Mouse (Mus musculus) brain, embryonic 14.5 days (tissue): ENCODE measurements around the gene Tmem106a. TPM values are rescaled to one million over a fixed set of nuclear protein-coding genes. Genes with fewer than 3 reads are reported as not detected.
"Not testable (repeated sequence)": the region's sequence is repeated elsewhere in the genome, so short reads cannot be mapped to it uniquely, and the experiment has no call there.

Experiments used
- DNase-seq: peaks from one replicate; pipeline ENCODE4 v3.0.0-alpha.2; 2011; ENCODE audit warnings: low read depth
- CTCF ChIP-seq: fragments of 200-500 bp; IDR thresholded peaks from 2 replicates; pipeline ENCODE4 v1.5.1; 2012; ENCODE audit warnings: inconsistent platforms, mild to moderate bottlenecking, moderate library complexity, borderline replicate concordance; ENCODE audit not compliant: insufficient read depth, insufficient read length; ENCODE audit errors: extremely low read depth
- POLR2A ChIP-seq: fragments of 200-500 bp; IDR thresholded peaks from 2 replicates; pipeline ENCODE4 v1.6.1; 2012; ENCODE audit warnings: mild to moderate bottlenecking, inconsistent platforms, borderline replicate concordance; ENCODE audit not compliant: poor library complexity, insufficient read depth, insufficient read length, severe bottlenecking; ENCODE audit errors: extremely low read depth
- polyA plus RNA-seq: library from polyadenylated mRNA; depleted of rRNA; stranded (reverse); fragments of >200 nt; gene quantifications from 2 replicates; pipeline ENCODE4 v1.2.3, GENCODE M21; 2012; rRNA removed

Tmem106a gene
- polyA plus RNA-seq, 1 experiment, result 3.6 TPM

GRCm38 (mm10) chr11:101627857-101628559 lies 46.0 kb downstream of the Tmem106a start:
- DNase-seq, result peak; percentile 97

GRCm38 (mm10) chr11:101628733-101629417 lies 46.8 kb downstream of the Tmem106a start:
- DNase-seq, result not testable (repeated sequence)

More at GRCm38 (mm10) chr11:101627857-101628559, 46.0 kb downstream of the Tmem106a start:
- no peak for TF ChIP-seq CTCF
- no peak for TF ChIP-seq POLR2A

GRCm38 (mm10) chr11:101635660-101636059 lies 53.6 kb downstream of the Tmem106a start:
- TF ChIP-seq POLR2A (no peak), CTCF (no peak)
- DNase-seq, result no peak

GRCm38 (mm10) chr11:101639761-101640160 lies 57.7 kb downstream of the Tmem106a start:
- TF ChIP-seq POLR2A, result no peak
- TF ChIP-seq CTCF, result no peak
- DNase-seq, result no peak

- DNase-seq, result peak; percentile 87
Measured at GRCm38 (mm10) chr11:101640857-101641709, 59.0 kb downstream of the Tmem106a start.

Other genes starting within 250 kb of the Tmem106a start
- not detected in 2 replicates for gene G6pc, start 214.7 kb upstream of the Tmem106a start, polyA plus RNA-seq
- 51.3 and 53.6 TPM in 2 replicates for gene Aarsd1, start 164.6 kb upstream of the Tmem106a start, polyA plus RNA-seq
- 3.6 and 3.9 TPM in 2 replicates for gene Gm27029, start 157.4 kb upstream of the Tmem106a start, polyA plus RNA-seq
- gene Rundc1, start 157.2 kb upstream of the Tmem106a start, polyA plus RNA-seq, result 29.9 and 31.2 TPM in 2 replicates
- 1.9 and 2.6 TPM in 2 replicates for gene Ptges3l, start 156.9 kb upstream of the Tmem106a start, polyA plus RNA-seq
- 836 and 1,059 TPM in 2 replicates for gene Rpl27, start 139.9 kb upstream of the Tmem106a start, polyA plus RNA-seq
- 2.6 and 3.2 TPM in 2 replicates for gene Ifi35, start 133.8 kb upstream of the Tmem106a start, polyA plus RNA-seq
- 139 and 205 TPM in 2 replicates for gene Rnd2, start 117.2 kb upstream of the Tmem106a start, polyA plus RNA-seq
- 169 and 204 TPM in 2 replicates for gene Vat1, start 116.0 kb upstream of the Tmem106a start, polyA plus RNA-seq
- 4.1 and 5.5 TPM in 2 replicates for gene Brca1, start 30.3 kb upstream of the Tmem106a start, polyA plus RNA-seq
- 118 and 119 TPM in 2 replicates for gene Nbr1, start 30.1 kb upstream of the Tmem106a start, polyA plus RNA-seq
- gene Gm11634, start 17.0 kb downstream of the Tmem106a start, polyA plus RNA-seq, result not detected in 2 replicates
- gene Rdm1, start 45.0 kb downstream of the Tmem106a start, polyA plus RNA-seq, result 13.7 and 25.0 TPM in 2 replicates
- 18.9 and 42.0 TPM in 2 replicates for gene Arl4d, start 83.3 kb downstream of the Tmem106a start, polyA plus RNA-seq
- 25.2 and 33.5 TPM in 2 replicates for gene Dhx8, start 150.7 kb downstream of the Tmem106a start, polyA plus RNA-seq
- gene Etv4, start 203.1 kb downstream of the Tmem106a start, polyA plus RNA-seq, result 7.3 and 10.4 TPM in 2 replicates